Mouse (Mus musculus): ENCODE data around the gene Nabp2.

Gene Nabp2

DNA sequence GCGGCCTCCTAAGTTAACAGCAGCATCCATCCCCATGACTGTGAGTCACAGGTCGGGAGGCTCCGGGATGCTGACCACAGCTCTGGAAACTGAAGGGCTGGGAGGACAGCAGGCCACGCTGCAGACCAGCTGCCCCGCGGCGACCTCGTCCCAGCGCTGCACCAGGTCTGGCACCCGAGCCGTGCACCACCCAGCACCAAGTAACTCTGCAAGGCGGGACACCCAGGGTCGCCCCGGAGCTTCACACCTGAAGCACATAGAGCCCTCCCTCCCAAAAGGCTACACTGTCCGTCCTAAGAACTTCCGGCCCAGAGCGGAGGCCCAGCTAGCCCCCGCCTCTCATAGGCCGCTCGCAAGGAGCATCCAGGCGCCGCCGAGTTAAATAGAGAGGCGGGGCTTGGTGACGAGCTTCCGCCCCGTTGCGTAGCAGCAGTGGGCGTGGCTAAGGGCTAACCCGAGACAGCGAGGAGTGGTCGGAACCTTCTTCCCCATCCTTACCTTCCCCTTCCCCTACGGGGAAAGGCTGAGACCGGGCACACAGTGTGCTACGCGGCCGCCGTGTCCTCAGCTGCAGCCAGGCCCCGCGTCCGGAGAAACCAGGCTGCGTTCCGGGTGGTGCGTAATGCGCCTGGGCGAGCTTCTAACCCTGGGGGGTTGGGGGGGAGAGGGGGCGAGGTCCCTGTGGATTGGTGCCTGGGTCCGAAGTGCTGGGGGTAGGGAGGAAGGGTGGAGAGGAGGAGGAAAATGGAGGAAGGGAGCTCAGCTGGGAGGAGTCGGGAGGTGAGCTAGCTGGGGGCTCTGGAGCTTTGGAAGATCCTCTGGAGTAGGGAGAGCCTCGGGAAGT is at the start of gene Nabp2, which contains the start of gene Rnf41:
TSS of gene Nabp2 (minus strand) at position 282 of the 844 bp plus-strand sequence.
TSS of gene Rnf41 (plus strand) at position 447 of the 844 bp plus-strand sequence.
- DNase-seq (ENCODE audit: low spot score in 2 of 2), result peak; percentile 93 to 95

DNA sequence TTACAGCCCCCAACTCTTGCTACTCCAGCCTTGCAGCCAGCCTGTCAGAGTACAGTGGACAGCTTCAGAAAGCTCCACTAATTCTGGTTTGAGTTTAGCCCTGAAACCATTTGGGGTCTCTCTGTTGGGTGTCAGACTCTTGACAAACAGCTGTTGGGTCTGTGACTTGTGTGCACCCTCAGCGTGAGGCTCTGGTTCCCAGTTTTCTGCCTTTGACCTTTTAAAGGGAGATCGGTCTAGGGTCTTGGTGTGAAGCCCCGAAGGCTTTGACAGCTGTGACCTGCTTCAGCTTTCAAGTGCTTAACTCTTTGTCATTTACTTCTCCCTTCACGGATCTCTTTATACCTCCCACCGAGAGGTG is 49.0 kb upstream of the Nabp2 start:
- no peak for DNase-seq (ENCODE audit: low spot score in 2 of 2)

DNA sequence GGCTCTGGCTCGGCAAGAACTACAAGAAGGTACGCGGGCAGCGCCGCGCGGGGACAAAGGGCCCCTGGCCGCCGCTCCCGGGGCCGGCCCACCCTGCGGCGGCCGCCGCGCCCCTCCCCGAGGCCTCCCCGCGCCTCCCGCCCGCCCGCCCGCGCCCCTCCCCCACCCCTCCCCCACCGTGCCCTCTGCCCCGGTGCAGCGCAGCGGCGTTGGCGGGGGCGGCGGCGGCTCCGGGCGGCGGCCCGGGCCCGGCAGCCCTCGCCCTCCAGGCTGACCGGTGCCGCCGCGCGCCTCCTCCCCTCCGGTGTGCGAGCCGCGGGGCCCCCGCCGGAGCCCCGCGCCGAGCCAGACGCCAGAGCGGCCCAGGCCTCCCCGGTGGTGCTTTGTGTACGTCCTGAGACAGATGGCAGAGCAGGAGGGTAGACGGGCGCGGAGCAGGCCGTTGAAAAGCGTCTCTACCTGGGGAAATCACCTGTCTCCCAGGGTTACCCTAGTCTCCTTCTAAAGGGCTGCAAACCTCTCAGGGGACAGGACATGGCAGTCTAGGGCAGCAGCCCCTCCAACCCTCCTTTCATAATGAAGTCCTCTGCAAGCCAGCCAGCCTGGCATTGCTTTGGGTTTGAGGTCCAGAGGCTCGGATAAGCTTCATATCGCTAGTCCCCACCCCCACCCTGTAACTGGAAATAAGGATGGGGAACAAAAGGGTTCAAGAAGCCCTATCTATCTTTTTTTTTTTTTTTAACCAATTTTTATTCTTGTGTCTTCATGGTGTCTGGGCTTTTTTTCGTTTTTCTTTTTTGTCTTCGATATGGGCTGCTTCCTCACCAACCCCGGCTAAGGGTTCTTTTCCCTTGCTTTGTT is 48.3 kb upstream of the Nabp2 start:
- peak; percentile 28 to 36 for DNase-seq (ENCODE audit: low spot score in 2 of 2)

DNA sequence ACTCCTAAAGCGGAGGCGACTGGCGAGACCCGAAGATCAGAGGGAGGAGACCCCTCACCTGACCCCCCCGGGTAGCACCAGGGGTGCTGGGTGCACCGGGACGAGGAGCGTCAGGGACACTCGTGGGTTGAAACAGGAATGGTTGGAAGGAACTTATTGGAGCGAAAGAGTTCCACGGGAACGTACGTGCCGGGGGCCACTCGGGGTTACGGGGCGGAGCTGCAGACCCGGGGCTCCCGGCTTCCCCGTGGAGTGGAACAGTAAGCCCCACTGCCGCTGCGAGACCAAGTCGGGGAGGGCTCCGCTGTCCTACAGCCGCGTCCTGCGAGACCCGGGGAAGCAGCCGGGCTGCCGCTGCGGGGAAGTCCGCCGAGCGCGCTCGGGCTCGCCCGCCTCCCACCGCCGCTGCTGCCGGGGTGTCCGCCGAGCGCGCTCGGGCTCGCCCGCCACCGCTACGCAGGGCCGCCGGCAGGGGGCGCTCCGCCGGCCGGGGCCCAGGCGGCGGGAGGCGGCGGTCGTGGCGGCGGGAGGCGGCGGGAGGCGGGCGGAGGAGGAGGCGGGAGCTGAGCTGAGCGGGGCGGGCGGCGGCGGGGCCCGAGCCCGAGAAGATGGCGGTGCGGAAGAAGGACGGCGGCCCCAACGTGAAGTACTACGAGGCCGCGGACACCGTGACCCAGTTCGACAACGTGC is 47.6 kb upstream of the Nabp2 start, which contains the start of gene Smarcc2:
TSS of gene Smarcc2 (plus strand) at position 530 of the 690 bp plus-strand sequence.
- DNase-seq (ENCODE audit: low spot score in 2 of 2), result peak; percentile 63 to 78

DNA sequence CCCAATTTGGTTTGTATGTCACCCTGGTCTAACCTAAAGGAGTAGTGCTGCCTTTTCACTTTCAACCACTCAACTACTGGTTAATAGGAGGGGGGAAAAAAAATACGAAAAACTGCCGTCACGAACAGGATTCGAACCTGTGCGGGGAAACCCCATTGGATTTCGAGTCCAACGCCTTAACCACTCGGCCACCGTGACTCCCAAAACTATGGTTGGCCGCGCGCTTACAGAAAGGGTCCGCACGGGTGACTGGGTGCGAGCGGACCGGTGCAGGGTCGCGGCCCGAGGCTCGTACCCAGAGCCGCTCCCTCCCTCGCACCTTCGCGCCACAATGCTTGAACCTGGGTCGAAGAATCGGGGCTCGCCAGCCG is 47.0 kb upstream of the Nabp2 start:
- DNase-seq (ENCODE audit: low spot score in 2 of 2), result peak; percentile 74 to 80

DNA sequence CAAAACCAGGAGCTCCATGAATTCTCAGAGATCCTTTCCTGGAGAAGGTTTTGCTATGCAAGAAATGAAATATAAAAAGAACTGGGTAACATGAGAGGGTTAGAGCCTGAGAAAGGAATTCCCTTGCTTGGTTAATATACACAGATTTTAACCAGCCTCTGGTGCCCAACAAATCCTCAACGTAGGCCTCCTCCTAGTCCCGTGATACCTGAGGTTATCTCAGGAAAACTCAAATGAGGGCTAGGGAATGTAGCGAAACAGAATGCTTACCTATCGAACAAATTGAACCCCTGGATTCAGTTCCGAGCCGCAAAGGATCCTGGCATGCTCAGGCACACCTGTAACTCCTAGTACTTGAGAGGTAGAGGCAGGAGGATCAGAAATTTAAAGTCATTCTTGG is 46.4 kb upstream of the Nabp2 start:
- DNase-seq (ENCODE audit: low spot score in 2 of 2), result no peak

DNA sequence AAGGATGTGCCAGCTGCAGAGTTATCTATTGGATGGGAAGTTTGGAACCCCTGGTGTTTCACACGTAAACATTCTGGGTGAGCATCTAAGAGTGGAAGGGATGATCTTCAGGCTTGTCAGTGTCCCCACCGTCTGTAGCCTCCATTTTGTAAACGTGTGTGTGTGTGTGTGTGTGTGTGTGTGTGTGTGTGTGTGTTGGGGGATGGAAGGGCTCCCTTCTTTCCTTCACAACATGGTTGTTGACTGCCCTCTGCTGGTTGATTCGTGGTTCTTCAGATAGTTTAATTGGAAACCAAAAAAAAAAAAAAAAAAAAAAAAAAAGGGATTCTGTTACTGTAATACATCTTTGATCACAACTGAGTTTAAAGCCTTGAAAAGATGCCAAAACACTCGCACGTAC is 44.0 kb upstream of the Nabp2 start:
- DNase-seq (ENCODE audit: low spot score in 2 of 2), result peak; percentile 73 to 81

DNA sequence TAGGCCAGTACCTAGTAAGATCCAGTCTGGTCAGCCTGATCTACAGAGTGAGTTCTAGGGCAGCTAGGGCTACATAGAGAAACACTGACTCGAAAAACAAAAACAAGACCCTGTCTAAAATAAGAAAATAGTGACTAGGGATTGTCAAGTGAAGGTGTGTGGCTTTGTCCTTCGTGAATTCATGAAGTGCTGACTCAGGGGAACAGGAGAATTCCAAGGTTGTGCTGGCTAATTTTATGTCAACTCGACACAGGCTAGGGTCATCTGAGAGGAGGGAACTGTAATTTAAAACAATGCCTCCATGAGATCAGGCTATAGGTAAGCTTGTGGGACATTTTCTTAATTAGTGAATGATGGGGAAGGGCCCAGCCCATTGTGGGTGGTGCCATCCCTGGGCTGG is 43.2 kb upstream of the Nabp2 start:
- no peak for DNase-seq (ENCODE audit: low spot score in 2 of 2)

DNA sequence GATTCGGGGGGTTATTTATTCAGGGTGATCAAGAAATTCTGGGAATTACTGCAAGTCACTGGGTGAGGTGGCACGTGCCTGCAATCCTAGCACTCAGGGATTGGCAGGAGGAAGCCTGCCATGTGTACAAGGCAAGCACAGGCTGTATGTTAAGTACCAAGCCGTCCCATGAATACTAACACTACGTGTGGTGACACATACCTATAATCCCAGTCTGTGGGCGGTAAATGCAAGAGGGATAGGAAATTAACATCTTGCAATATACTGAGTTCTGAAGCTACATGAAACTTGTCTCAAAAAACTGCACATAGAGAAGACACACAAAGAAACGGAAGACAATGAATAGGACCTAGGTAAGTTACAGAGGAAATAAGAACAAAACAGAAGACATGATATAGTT is 39.7 kb upstream of the Nabp2 start:
- no peak for DNase-seq (ENCODE audit: low spot score in 2 of 2)

DNA sequence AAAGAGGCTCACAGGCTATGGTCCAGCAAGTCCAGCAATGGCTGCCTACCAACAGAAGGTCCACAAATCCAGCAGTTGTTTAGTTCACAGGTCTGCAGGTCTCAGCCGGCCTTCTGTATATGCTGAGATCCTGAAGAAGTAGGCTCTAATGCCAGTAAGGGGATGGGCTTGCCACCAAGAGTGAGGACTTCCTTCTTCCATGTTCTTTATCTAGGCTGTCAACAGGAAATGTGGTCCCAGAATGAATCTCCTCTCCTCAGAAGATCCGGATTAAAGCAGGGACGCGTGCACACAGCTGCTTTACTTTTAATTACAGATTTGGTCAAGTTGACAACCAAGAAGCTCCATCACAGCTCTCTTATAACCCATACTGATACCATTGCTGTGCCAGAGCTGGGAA is 34.1 kb upstream of the Nabp2 start:
- no peak for DNase-seq (ENCODE audit: low spot score in 2 of 2)

DNA sequence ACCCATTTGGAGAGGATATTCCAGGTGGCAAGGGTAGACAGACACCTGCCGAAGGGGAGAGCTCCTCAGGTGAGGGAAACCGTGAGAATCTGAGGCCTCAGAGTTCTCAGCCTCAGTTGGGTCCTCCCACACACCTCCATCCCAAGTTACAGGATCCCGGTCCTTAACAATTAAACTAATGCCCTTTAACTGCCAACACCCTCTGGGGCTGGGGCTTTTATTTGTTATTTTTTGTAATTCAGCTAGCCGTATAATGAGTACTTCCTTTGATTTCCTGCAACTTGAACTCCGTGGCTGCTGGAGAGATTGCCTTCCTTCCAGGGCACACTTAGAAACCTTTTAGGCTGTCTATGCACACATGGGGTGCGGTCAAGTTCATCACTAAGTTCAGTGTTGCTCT is 33.1 kb upstream of the Nabp2 start:
- DNase-seq (ENCODE audit: low spot score in 2 of 2), result no peak

DNA sequence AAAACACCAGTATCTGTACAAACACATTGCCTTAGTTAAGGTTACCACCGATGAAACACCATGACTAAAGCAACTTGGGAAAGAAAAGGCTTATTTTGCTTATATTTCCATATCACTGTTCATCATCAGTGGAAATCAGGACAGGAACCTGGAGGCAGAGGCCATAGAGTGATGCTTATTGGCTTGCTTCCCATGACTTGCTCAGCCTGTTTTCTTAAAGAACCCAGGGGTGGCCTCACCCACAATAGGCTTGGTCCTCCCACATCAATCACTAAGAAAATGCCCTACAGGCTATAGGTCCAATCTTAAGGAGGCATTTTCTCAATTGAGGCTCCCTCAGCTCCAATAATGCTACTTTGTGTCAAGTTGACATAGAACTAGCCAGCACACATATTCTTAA is 31.4 kb upstream of the Nabp2 start:
- DNase-seq (ENCODE audit: low spot score in 2 of 2), result no peak

DNA sequence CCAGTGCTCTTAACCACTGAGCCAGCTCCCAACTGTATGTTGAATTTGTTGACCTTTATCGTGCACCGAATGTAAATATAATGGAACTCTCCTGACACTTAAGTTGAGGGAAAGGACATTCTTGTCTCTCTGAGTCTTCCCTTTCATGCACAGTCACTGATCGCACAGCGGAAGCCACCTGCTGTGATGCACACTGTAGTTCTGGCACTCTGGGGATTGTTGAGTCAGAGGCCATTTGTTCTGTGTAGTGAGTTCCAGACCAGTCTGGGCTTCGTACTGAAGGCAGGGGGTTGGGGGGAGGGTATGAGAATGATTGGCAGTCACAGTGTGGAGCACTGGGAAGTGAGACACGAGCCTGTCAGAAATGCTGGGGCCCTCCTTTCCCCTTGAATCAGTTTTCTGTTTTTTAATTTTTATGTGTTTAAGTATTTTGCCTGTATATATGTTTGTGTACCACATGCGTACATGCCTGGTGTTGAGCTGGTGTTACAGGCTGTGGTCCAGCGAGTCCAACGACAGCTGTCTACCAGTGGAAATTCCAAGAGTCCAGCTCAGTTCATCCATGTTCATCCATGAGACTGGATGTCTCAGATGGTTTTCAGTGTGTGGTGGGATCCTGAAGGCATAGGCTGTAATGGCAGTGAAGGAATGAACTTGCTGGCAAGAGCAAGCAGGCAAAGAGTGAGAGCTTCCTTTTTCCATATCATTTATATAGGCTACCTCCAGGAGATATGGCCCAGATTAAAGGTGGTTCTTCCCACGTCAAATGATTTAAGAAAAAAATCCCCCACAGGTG is 30.2 kb upstream of the Nabp2 start:
- no peak for DNase-seq (ENCODE audit: low spot score in 2 of 2)

DNA sequence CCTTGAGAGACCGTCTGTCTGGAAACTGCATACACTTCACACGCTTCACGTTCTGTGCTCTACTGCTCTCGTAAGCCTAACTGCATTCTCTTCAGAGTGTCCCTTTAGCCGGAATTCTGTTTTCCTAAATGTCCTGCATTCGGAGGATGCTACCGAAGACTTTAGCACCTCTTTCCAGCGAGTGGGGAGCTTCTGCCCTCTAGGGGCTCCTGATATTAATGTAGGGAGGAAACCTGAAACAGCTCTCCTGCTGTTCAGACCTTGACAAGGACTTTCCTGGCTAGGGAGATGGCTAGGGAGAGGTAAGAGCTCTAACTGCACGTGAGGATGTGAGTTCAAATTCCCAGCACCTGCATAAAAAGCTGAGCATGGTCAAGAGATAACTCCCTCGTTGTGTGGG is 29.1 kb upstream of the Nabp2 start:
- DNase-seq (ENCODE audit: low spot score in 2 of 2), result no peak

DNA sequence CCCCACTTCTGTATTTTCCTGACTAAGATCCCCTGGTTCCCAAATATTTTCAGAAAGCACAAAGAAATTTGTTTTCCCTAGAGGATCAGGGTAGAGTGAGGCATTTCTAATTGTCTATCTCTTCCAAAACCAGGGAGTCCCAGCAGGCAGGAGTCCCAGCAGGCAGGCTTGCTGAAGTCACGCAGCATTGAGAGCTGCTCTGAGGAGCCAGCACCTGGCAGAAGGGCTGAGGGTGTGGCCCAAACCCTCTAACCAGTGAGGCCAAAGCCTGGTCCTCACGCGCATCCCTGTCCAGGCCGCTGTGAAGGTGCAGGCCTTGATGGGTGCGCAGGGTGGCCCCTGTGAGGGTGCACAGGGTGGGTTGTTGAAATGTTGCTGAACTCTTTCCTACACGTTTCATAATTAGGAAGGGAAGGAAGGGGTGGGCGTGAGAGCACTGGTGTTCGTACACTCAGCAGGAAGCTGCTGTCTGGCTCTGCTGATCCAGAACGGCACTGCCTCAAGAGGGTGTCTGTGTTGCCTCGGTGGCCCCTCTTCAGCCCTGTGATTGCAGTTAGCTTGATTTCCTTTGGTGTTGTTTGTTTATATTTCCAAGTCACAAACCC is 27.5 kb upstream of the Nabp2 start:
- DNase-seq (ENCODE audit: low spot score in 2 of 2), result peak in 1 of 2 experiments; percentile 73

DNA sequence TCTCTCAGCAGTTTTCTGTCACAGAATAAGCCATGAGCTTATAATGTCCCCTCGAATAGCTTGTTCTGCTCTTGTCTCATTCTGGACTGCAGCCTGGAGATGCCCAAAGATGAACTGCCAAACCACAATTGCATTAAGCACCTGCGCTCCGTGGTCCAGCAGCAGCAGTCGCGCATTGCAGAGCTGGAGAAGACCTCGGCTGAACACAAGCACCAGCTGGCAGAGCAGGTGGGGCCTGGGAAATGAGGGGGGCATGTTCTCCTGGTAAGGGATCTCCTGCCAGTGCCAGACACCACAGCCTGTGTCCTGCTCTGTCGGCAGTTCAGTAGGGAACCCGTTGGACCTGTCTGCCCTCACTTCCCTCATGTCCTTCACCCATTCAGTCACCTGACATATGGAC is 25.1 kb upstream of the Nabp2 start:
- DNase-seq (ENCODE audit: low spot score in 2 of 2), result no peak

DNA sequence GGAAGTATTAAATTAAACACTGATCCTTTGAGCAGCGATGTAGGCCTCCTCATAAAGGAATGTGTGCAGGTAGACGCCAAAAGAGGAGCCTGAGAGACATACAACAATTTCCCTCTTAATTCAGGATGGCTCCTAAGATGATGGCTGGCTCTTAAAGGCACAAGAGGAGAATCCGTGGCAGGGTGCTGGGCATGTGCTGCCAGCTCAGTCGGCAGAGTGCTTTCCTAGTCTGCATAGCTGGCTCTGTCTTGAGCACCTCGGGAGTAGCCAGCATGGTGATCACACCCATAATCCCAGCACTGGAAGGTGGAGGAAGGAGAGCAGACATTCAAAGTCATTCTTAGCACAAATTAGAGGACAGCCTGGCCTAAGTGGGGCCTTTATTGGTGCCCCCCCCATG is 24.6 kb upstream of the Nabp2 start:
- no peak for DNase-seq (ENCODE audit: low spot score in 2 of 2)

DNA sequence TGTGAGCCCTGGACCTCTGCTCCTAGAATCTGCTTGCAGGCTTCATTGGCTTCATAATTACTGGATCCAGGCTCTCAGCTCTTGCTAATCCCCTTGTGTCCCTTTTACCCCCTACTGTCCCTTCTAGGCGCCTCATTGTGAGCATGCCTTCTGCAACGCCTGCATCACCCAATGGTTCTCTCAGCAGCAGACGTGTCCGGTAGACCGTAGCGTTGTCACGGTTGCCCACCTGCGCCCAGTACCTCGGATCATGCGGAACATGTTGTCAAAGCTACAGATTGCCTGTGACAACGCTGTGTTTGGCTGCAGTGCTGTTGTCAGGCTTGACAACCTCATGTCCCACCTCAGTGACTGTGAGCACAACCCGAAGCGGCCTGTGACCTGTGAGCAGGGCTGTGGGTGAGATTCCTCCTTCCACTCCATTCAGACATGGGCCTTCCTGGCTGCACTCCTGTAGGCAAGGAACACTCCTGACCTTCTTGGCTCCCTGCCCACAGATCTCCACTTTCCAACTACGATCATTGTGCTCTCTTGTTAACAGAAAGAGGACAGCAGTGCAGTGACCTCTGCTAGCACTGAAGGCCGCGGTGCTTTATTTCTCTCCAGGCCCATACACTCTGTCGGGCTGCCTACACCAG is 24.0 kb upstream of the Nabp2 start:
- DNase-seq (ENCODE audit: low spot score in 2 of 2), result peak in 1 of 2 experiments; percentile 64

DNA sequence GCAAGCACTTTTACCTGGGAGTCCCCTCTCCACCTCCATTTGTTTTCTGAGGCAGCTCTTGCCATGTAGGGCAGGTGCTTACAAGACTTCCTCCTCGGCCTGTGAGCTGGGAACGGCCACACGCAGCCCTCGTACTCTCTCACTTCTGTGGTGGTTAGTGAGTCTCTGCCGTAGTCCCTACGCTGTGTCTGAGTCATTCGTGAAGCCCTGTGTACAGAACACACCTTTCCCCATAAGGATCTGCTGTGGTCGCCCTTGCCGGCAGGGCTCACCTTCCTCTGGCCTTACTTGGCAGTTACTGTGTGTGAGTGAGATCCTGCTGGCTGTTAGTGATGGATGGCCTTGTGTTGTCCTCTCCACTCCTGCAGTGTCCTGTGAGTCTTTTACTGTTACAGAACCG is 23.4 kb upstream of the Nabp2 start:
- peak in 1 of 2 experiments; percentile 72 for DNase-seq (ENCODE audit: low spot score in 2 of 2)

DNA sequence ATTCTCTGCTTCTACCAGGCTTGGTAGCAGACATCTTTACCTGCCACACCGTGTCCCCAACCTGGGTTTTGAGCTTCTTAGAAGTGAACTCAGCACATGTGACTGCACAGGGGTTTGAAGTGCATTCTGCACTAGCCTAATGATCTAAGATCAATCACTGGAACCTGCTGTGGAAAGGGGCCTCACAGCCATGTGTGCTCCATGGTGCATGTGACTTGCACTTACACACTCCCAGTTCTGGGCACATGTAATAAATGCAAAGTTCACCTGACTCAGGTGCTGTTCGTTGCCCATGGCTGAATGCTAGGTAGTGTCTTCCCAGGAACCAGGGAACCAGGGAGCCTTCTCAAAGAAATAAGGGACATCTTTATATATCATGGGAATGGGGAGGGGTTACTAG is 22.1 kb upstream of the Nabp2 start:
- DNase-seq (ENCODE audit: low spot score in 2 of 2), result no peak

Data from natural killer cell, adult 2 months (primary cell).